Mouse (Mus musculus): ENCODE data around the gene Pdzk1ip1.

DNA sequence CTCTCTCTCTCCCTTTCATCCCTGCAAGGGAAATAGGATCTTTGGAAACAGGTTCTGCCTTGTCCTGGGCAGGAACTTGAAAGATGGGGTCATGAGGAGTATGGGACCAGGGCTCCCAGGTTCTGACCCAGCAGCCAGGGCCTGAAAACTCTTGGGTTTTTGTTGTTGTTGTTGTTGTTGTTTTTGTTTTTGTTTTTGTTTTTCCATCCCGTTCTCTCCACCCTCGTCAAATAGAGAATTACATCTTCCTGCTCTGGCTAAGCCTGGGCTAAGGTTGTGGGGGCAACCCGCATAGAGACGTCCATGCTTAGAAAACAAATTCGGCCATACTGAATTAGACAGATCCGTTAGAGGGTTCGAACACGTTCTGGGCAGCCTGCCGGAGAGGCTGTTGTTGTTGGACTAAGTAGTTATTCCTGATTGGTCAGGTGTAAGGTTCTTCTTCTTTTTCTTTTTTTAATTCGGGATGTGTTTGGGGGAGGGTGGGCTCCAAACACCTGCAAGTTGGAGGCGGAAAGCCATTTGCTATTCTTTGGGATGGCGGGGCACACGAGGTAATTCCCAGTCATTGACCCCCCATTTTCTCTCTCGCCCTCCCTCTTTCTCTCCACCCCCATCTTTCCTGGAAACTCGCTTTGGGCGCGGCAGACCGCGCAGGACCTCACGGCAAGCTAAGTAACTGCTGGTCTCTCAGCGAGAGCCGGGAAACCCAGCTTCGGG is 29.5 kb upstream of the Pdzk1ip1 start:
- TF ChIP-seq CTCF (IDR thresholded peaks at IDR 0.05; ENCODE audit: low read depth, low read length) (no peak), GATA1 (IDR thresholded peaks at IDR 0.05; ENCODE audit: borderline replicate concordance, low read length) (no peak)
